Mouse (Mus musculus) C2C12 (cell line): ENCODE measurements around the gene Timm10. TPM values are rescaled to one million over a fixed set of nuclear protein-coding genes. Genes with fewer than 3 reads are reported as not detected.

Experiments
- H3K27me3 ChIP-seq: one replicate; pipeline ENCODE4 v1.6.1; 2011; ENCODE audit not compliant: control insufficient read depth, insufficient read depth, insufficient read length
- H3K36me3 ChIP-seq: one replicate; pipeline ENCODE4 v1.6.1; 2011; ENCODE audit not compliant: control insufficient read depth, insufficient read depth
- H3K4me3 ChIP-seq: one replicate; pipeline ENCODE4 v1.5.1; 2011; ENCODE audit warnings: mild to moderate bottlenecking, control low read depth; ENCODE audit not compliant: poor library complexity, insufficient read depth, severe bottlenecking
- H3K79me2 ChIP-seq: one replicate; pipeline ENCODE4 v1.6.1; 2011; ENCODE audit not compliant: control insufficient read depth, insufficient read depth
- H3K79me3 ChIP-seq: one replicate; pipeline ENCODE4 v1.6.1; 2011; ENCODE audit warnings: low read depth, control low read depth
- H3ac ChIP-seq: one replicate; pipeline ENCODE3; 2011; ENCODE audit warnings: low read depth; ENCODE audit not compliant: control insufficient read depth, insufficient read length
- CEBPB ChIP-seq: IDR thresholded peaks from one replicate; pipeline ENCODE4 v1.6.1; 2011; ENCODE audit warnings: low read depth, mild to moderate bottlenecking, control low read depth, moderate library complexity
- CTCF ChIP-seq: IDR thresholded peaks from one replicate; pipeline ENCODE4 v1.5.1; 2011; ENCODE audit not compliant: control insufficient read depth, insufficient read depth, insufficient read length
- FOSL1 ChIP-seq: IDR thresholded peaks from one replicate; pipeline ENCODE4 v1.8.0; 2011; ENCODE audit warnings: mild to moderate bottlenecking, low read length; ENCODE audit not compliant: poor library complexity, insufficient read depth, severe bottlenecking
- MAX ChIP-seq: IDR thresholded peaks from one replicate; pipeline ENCODE4 v1.6.1; 2011; ENCODE audit warnings: mild to moderate bottlenecking, control low read depth
- MYOD1 ChIP-seq: IDR thresholded peaks from one replicate; pipeline ENCODE4 v1.6.1; 2011; ENCODE audit warnings: low read depth; ENCODE audit not compliant: control insufficient read depth, insufficient read length
- MYOG ChIP-seq: IDR thresholded peaks from one replicate; pipeline ENCODE4 v1.6.1; 2011; ENCODE audit not compliant: control insufficient read depth, insufficient read length; ENCODE audit errors: extremely low read depth
- USF1 ChIP-seq: IDR thresholded peaks from one replicate; pipeline ENCODE4 v1.6.1; 2011; ENCODE audit warnings: low read depth, mild to moderate bottlenecking, control low read depth, moderate library complexity
- polyA plus RNA-seq: library from polyadenylated mRNA; unstranded; fragments of >200 nt; fragmentation: generic; extraction: Trizol; gene quantifications from one replicate; pipeline ENCODE4 v1.2.1, GENCODE M21; 2012; ENCODE audit warnings: missing spikeins

Timm10 gene
- polyA plus RNA-seq, 1 experiment: 108 TPM

- H3K79me2 ChIP-seq: no peaks in the 10 kb centered on the region
- no peaks in the 10 kb centered on the region for H3K36me3 ChIP-seq
- H3K79me3 ChIP-seq: no peaks in the 10 kb centered on the region
- H3K27me3 ChIP-seq: no peaks in the 10 kb centered on the region
- TF ChIP-seq CEBPB: no peak
- peak; percentile 32 for TF ChIP-seq FOSL1
- no peak for TF ChIP-seq USF1
- no peak for TF ChIP-seq MYOD1
- no peak for TF ChIP-seq MAX
- no peak overlapping the region for H3K4me3 ChIP-seq
- no peak overlapping the region for H3ac ChIP-seq
Measured at GRCm38 (mm10) chr2:84819861-84820260, 6.9 kb upstream of the Timm10 start.

- H3ac ChIP-seq: no peak within 1 kb of the TSS
- H3K36me3 ChIP-seq: no peaks in the 10 kb centered on the region
- H3K79me3 ChIP-seq: peaks cover 7% of the 10 kb centered on the region
- TF ChIP-seq USF1: no peak
- TF ChIP-seq CEBPB: no peak
- no peak for TF ChIP-seq MYOG
- TF ChIP-seq MYOD1: no peak
- TF ChIP-seq MAX: no peak
- no peak for TF ChIP-seq CTCF
- TF ChIP-seq FOSL1: no peak
- no peaks in the 10 kb centered on the region for H3K27me3 ChIP-seq
- no peak within 1 kb of the TSS for H3K4me3 ChIP-seq
- H3K79me2 ChIP-seq: peaks cover 8% of the 10 kb centered on the region
Measured at GRCm38 (mm10) chr2:84822552-84822951, 4.2 kb upstream of the Timm10 start, which contains the start of gene Smtnl1. TSS of gene Smtnl1 (minus strand) at chr2:84822652.

DNA sequence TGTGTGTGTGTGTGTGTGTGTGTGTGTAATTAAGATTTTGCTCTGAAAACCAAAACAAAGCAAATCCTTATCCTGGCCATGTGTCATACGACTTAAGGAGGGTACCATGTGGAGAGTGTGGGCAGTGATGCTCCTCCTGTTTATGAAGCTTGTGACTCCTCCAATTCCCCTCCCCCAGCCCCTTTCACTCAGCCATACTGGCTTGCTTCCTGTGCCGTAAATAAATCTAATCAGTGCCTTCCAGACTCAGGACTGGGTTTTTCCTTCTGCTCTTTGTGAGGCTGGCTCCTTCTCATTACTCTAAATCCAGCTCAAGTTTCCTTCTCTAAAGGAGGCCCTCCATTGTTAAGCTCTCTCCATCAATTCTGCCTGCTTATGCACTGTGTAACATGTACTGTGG lies 3.6 kb upstream of the Timm10 start:
- TF ChIP-seq MYOD1: no peak
- no peak for TF ChIP-seq CTCF
- TF ChIP-seq MYOG: no peak
- no peak for TF ChIP-seq MAX
- TF ChIP-seq USF1: no peak
- TF ChIP-seq FOSL1: no peak
- no peak for TF ChIP-seq CEBPB
- H3K27me3 ChIP-seq: no peaks in the 10 kb centered on the region
- no peak overlapping the region for H3K4me3 ChIP-seq
- H3K79me2 ChIP-seq: peaks cover 15% of the 10 kb centered on the region
- H3K79me3 ChIP-seq: peaks cover 13% of the 10 kb centered on the region
- H3ac ChIP-seq: no peak overlapping the region
- peaks cover 4% of the 10 kb centered on the region for H3K36me3 ChIP-seq

GRCm38 (mm10) chr2:84827283-84827920 lies 605 bp downstream of the Timm10 start:
- H3K4me3 ChIP-seq: peak overlapping the region; percentile 98
- TF ChIP-seq USF1 (no peak), FOSL1 (no peak), MAX (no peak)
- H3ac ChIP-seq: peak overlapping the region; percentile 90
- no peaks in the 10 kb centered on the region for H3K27me3 ChIP-seq
- H3K79me2 ChIP-seq: peaks cover 31% of the 10 kb centered on the region
- peaks cover 23% of the 10 kb centered on the region for H3K79me3 ChIP-seq
- peaks cover 30% of the 10 kb centered on the region for H3K36me3 ChIP-seq

GRCm38 (mm10) chr2:84831666-84832391 lies 5.0 kb downstream of the Timm10 start:
- peaks cover 30% of the 10 kb centered on the region for H3K36me3 ChIP-seq
- H3K79me2 ChIP-seq: peaks cover 31% of the 10 kb centered on the region
- no peak overlapping the region for H3ac ChIP-seq
- H3K4me3 ChIP-seq: no peak overlapping the region
- TF ChIP-seq CTCF: peak; percentile 61
- TF ChIP-seq MYOD1: peak; percentile 2
- TF ChIP-seq FOSL1: no peak
- H3K79me3 ChIP-seq: peaks cover 23% of the 10 kb centered on the region
- no peaks in the 10 kb centered on the region for H3K27me3 ChIP-seq

DNA sequence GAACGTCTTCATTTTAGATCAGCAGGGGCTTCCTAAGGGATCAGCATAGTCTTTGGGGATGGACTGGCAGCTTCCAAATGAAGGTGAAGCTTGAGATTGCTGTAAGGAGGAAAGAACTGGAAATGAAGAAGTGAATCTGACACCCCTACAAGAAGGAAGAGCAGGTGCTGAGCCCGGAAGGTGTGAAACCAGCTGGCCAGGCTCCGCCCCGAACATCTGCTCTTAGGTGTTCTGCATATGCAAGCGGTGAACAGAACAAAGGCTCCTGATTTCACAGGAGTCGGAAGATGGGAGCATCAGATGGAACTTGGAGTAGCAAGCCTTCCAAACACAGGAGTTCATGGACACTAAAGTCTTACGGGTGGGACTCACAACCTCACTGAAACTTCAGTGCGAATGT lies 10.3 kb downstream of the Timm10 start:
- Histone ChIP-seq H3K79me2 (no peaks in the 10 kb centered on the region), H3ac (no peak overlapping the region), H3K27me3 (no peaks in the 10 kb centered on the region), H3K36me3 (no peaks in the 10 kb centered on the region), H3K4me3 (no peak overlapping the region), H3K79me3 (no peaks in the 10 kb centered on the region)
- TF ChIP-seq MYOD1 (no peak), USF1 (no peak), MAX (no peak), CEBPB (no peak)
